Mouse (Mus musculus): ENCODE data around the gene Lgi4. TPM values are rescaled to one million over a fixed set of nuclear protein-coding genes. Genes with fewer than 3 reads are reported as not detected.

The Lgi4 gene
- 0.70 and 0.78 TPM in 2 replicates for polyA plus RNA-seq (2015; fragmentation: Nextera tagmentation; extraction: Ambion mirVana)

GRCm38 (mm10) chr7:31059108-31059507 lies at the start of gene Lgi4:
Gene Lgi4, plus strand, starts transcription at chr7:31059342.
- Histone ChIP-seq H3K9ac (ENCODE audit: low read depth, low read length) (no peak within 1 kb of the TSS), H3K4me3 (ENCODE audit: low read depth, low read length) (no peak within 1 kb of the TSS), H3K9me3 (ENCODE audit: control insufficient read depth) (no peaks in the 10 kb centered on the region), H3K27me3 (replicated peaks; ENCODE audit: control insufficient read depth, insufficient read depth, low read length) (no peaks in the 10 kb centered on the region), H3K27ac (ENCODE audit: low read depth, low read length) (no peak within 1 kb of the TSS; the same call in 1 of the 2 replicates), H3K36me3 (ENCODE audit: control insufficient read depth, insufficient read depth) (no peaks in the 10 kb centered on the region), H3K4me2 (replicated peaks; ENCODE audit: low read depth) (no peak within 1 kb of the TSS), H3K4me1 (replicated peaks; ENCODE audit: control insufficient read depth, insufficient read depth, low read length) (no peaks in the 10 kb centered on the region)
- WGBS, result 0% methylated on average over 2 of the region's 2 CpGs
- peak; percentile 29; the same call in 1 of the 2 replicates for ATAC-seq
- TF ChIP-seq CTCF (IDR thresholded peaks at IDR 0.05; ENCODE audit: low read depth), result peak; percentile 96

GRCm38 (mm10) chr7:31012971-31013370 lies 46.2 kb upstream of the Lgi4 start:
- Histone ChIP-seq H3K4me2 (replicated peaks; ENCODE audit: low read depth) (no peak overlapping the region), H3K4me1 (replicated peaks; ENCODE audit: control insufficient read depth, insufficient read depth, low read length) (no peaks in the 10 kb centered on the region), H3K9me3 (ENCODE audit: control insufficient read depth) (no peaks in the 10 kb centered on the region), H3K4me3 (ENCODE audit: low read depth, low read length) (no peak overlapping the region), H3K27me3 (replicated peaks; ENCODE audit: control insufficient read depth, insufficient read depth, low read length) (no peaks in the 10 kb centered on the region), H3K36me3 (ENCODE audit: control insufficient read depth, insufficient read depth) (no peaks in the 10 kb centered on the region), H3K27ac (ENCODE audit: low read depth, low read length) (no peak overlapping the region), H3K9ac (ENCODE audit: low read depth, low read length) (no peak overlapping the region)
- no peak for TF ChIP-seq CTCF (IDR thresholded peaks at IDR 0.05; ENCODE audit: low read depth)
- ATAC-seq, result no peak
- WGBS, result 78% methylated on average over 5 of the region's 5 CpGs

GRCm38 (mm10) chr7:31017104-31017901 lies 41.8 kb upstream of the Lgi4 start:
- H3K9me3 ChIP-seq (ENCODE audit: control insufficient read depth), result no peaks in the 10 kb centered on the region
- H3K9ac ChIP-seq (ENCODE audit: low read depth, low read length), result no peak overlapping the region
- H3K36me3 ChIP-seq (ENCODE audit: control insufficient read depth, insufficient read depth), result no peaks in the 10 kb centered on the region
- no peaks in the 10 kb centered on the region for H3K27me3 ChIP-seq (replicated peaks; ENCODE audit: control insufficient read depth, insufficient read depth, low read length)
- H3K4me3 ChIP-seq (ENCODE audit: low read depth, low read length), result no peak overlapping the region
- 0 out of 2 replicates have a peak overlapping the region, but pooled peaks have one; percentile 21 for H3K4me2 ChIP-seq (replicated peaks; ENCODE audit: low read depth)
- no peak overlapping the region for H3K27ac ChIP-seq (ENCODE audit: low read depth, low read length)
- H3K4me1 ChIP-seq (replicated peaks; ENCODE audit: control insufficient read depth, insufficient read depth, low read length), result no peaks in the 10 kb centered on the region
- ATAC-seq, result peak; percentile 36; the same call in 1 of the 2 replicates
- 25% methylated on average over 10 of the region's 10 CpGs for WGBS
- no peak for TF ChIP-seq CTCF (IDR thresholded peaks at IDR 0.05; ENCODE audit: low read depth)

GRCm38 (mm10) chr7:31028609-31029008 lies 30.5 kb upstream of the Lgi4 start:
- Histone ChIP-seq H3K36me3 (ENCODE audit: control insufficient read depth, insufficient read depth) (no peaks in the 10 kb centered on the region), H3K27ac (ENCODE audit: low read depth, low read length) (no peak overlapping the region), H3K4me2 (replicated peaks; ENCODE audit: low read depth) (no peak overlapping the region), H3K9me3 (ENCODE audit: control insufficient read depth) (no peaks in the 10 kb centered on the region), H3K27me3 (replicated peaks; ENCODE audit: control insufficient read depth, insufficient read depth, low read length) (no peaks in the 10 kb centered on the region), H3K9ac (ENCODE audit: low read depth, low read length) (no peak overlapping the region), H3K4me3 (ENCODE audit: low read depth, low read length) (no peak overlapping the region), H3K4me1 (replicated peaks; ENCODE audit: control insufficient read depth, insufficient read depth, low read length) (no peaks in the 10 kb centered on the region)
- WGBS, result 69% methylated on average over 8 of the region's 8 CpGs
- no peak for TF ChIP-seq CTCF (IDR thresholded peaks at IDR 0.05; ENCODE audit: low read depth)
- ATAC-seq, result no peak

GRCm38 (mm10) chr7:31030717-31031116 lies 28.4 kb upstream of the Lgi4 start:
- Histone ChIP-seq H3K4me3 (ENCODE audit: low read depth, low read length) (no peak overlapping the region), H3K27me3 (replicated peaks; ENCODE audit: control insufficient read depth, insufficient read depth, low read length) (no peaks in the 10 kb centered on the region), H3K4me2 (replicated peaks; ENCODE audit: low read depth) (no peak overlapping the region), H3K27ac (ENCODE audit: low read depth, low read length) (no peak overlapping the region), H3K4me1 (replicated peaks; ENCODE audit: control insufficient read depth, insufficient read depth, low read length) (no peaks in the 10 kb centered on the region), H3K36me3 (ENCODE audit: control insufficient read depth, insufficient read depth) (no peaks in the 10 kb centered on the region), H3K9me3 (ENCODE audit: control insufficient read depth) (no peaks in the 10 kb centered on the region), H3K9ac (ENCODE audit: low read depth, low read length) (no peak overlapping the region)
- no peak for ATAC-seq
- 61% methylated on average over 2 of the region's 2 CpGs for WGBS
- TF ChIP-seq CTCF (IDR thresholded peaks at IDR 0.05; ENCODE audit: low read depth), result no peak

- Histone ChIP-seq H3K9ac (ENCODE audit: low read depth, low read length) (no peak overlapping the region), H3K4me1 (replicated peaks; ENCODE audit: control insufficient read depth, insufficient read depth, low read length) (no peaks in the 10 kb centered on the region), H3K36me3 (ENCODE audit: control insufficient read depth, insufficient read depth) (no peaks in the 10 kb centered on the region), H3K4me2 (replicated peaks; ENCODE audit: low read depth) (no peak overlapping the region), H3K27ac (ENCODE audit: low read depth, low read length) (no peak overlapping the region), H3K9me3 (ENCODE audit: control insufficient read depth) (no peaks in the 10 kb centered on the region), H3K27me3 (replicated peaks; ENCODE audit: control insufficient read depth, insufficient read depth, low read length) (no peaks in the 10 kb centered on the region), H3K4me3 (ENCODE audit: low read depth, low read length) (no peak overlapping the region)
- ATAC-seq, result no peak
- no peak for TF ChIP-seq CTCF (IDR thresholded peaks at IDR 0.05; ENCODE audit: low read depth)
- WGBS, result 85% methylated on average over 7 of the region's 7 CpGs
Measured at GRCm38 (mm10) chr7:31031731-31032130, 27.4 kb upstream of the Lgi4 start.

Measured in intestine, postnatal 0 days (tissue).